Mouse (Mus musculus) midbrain, embryonic 14.5 days (tissue): ENCODE data around the gene Btbd9. TPM values are rescaled to one million over a fixed set of nuclear protein-coding genes. Genes with fewer than 3 reads are reported as not detected.

Experiments used
- ATAC-seq: fragments of 200-750 bp; cut with Nextera tagmentation; 2 replicates; pipeline ENCODE4 v1.8.0; 2017; ENCODE audit warnings: moderate number of reproducible peaks, moderate library complexity; ENCODE audit not compliant: low FRiP score, low TSS enrichment
- DNase-seq: peaks from one replicate; pipeline ENCODE4 v3.0.0-alpha.2; 2015
- H3K27ac ChIP-seq: fragments of 300-500 bp; sonication (generic); replicated peaks from 2 replicates; pipeline ENCODE4 v1.5.1; 2014; ENCODE audit warnings: mild to moderate bottlenecking, low read depth, low read length, moderate library complexity
- H3K27me3 ChIP-seq: fragments of 300-500 bp; sonication (generic); 2 replicates; pipeline ENCODE4 v1.6.1; 2014; ENCODE audit warnings: low read length, control low read depth, mixed read lengths; ENCODE audit not compliant: control insufficient read depth, insufficient read depth
- H3K36me3 ChIP-seq: fragments of 300-500 bp; sonication (generic); 2 replicates; pipeline ENCODE4 v1.6.1; 2014; ENCODE audit warnings: low read length, control low read depth; ENCODE audit not compliant: control insufficient read depth, insufficient read depth
- H3K4me1 ChIP-seq: fragments of 300-500 bp; sonication (generic); 2 replicates; pipeline ENCODE4 v1.6.1; 2014; ENCODE audit warnings: mild to moderate bottlenecking, antibody characterized with exemption, low read length, control low read depth; ENCODE audit not compliant: control insufficient read depth, insufficient read depth
- H3K4me2 ChIP-seq: fragments of 300-500 bp; sonication (generic); 2 replicates; pipeline ENCODE4 v1.6.1; 2014; ENCODE audit warnings: mild to moderate bottlenecking, low read length, moderate library complexity
- H3K4me3 ChIP-seq: fragments of 300-500 bp; sonication (generic); replicated peaks from 2 replicates; pipeline ENCODE4 v1.5.1; 2014; ENCODE audit warnings: low read depth, low read length
- H3K9ac ChIP-seq: fragments of 300-500 bp; sonication (generic); replicated peaks from 2 replicates; pipeline ENCODE4 v1.6.1; 2014; ENCODE audit warnings: mild to moderate bottlenecking, low read length, moderate library complexity
- H3K9me3 ChIP-seq: fragments of 300-500 bp; sonication (generic); 2 replicates; pipeline ENCODE4 v1.6.1; 2016; ENCODE audit warnings: low read length, control low read depth, mixed read lengths; ENCODE audit not compliant: control insufficient read depth
- WGBS: fragments of 180-500 bp; shearing (Covaris S2); extraction: QIAGEN DNeasy Blood & Tissue Kit; methylation state at CpG from one replicate; pipeline ENCODE4 v1.1.7; 2014; 5-methylcytosine and 5-hydroxymethylcytosine counted together
- polyA plus RNA-seq: library from polyadenylated mRNA; unstranded; fragments of >200 nt; fragmentation: Nextera tagmentation; extraction: Ambion mirVana; gene quantifications from 2 replicates; pipeline ENCODE4 v1.2.1, GENCODE M21; 2014

Btbd9 gene
- polyA plus RNA-seq, 1 experiment from 2014 or later, result 140 TPM

DNA sequence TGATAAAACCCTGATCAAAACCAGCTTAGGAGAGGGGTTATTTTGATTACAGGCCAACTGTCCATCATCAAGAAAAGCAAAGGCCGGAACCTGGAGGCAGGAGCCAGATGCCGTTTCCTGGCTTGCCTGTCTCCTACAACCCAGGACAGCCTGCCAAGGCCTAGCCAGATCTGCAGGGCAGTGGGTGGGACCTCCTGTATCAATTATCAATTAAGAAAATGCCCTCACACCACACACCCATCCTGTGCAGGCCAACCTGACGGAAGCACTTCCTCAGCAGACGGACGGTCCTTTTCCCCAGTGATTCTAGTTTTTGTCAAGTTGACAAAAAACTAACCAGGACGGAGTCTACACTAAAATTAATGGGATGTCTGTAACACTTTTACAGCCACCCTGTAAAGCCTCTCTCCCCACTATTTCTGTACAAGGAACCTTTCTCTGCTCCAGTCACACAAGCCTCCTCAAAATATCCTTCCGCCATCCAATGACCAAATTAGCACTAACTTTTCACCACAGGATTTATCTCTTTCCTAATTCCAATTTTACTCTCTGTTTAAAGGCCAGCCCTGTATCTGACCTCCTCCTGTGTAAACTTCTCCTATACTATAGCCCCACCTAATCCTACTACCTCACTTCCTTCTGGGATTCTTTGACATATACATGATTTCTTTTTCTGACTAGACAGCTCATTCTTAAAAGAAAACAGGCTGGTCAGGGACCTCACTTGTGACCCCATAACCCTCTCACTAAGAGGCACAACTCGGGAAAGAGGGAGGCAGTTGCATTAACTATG is 2.1 kb downstream of the Btbd9 start:
- Histone ChIP-seq H3K27ac (no peak overlapping the region), H3K36me3 (no peaks in the 10 kb centered on the region), H3K4me2 (peak overlapping the region; percentile 82; the same call in 1 of the 2 replicates), H3K27me3 (no peaks in the 10 kb centered on the region), H3K4me3 (peak overlapping the region; percentile 68; the same call in 1 of the 2 replicates), H3K4me1 (peaks cover 18% of the 10 kb centered on the region), H3K9me3 (no peaks in the 10 kb centered on the region), H3K9ac (no peak overlapping the region)
- no peak for DNase-seq
- ATAC-seq, result no peak
- WGBS, result 85% methylated on average over 8 of the region's 8 CpGs

GRCm38 (mm10) chr17:30570971-30571370 is 5.3 kb downstream of the Btbd9 start:
- Histone ChIP-seq H3K9ac (no peak overlapping the region), H3K4me3 (no peak overlapping the region), H3K27ac (no peak overlapping the region), H3K27me3 (no peaks in the 10 kb centered on the region), H3K4me1 (peaks cover 6% of the 10 kb centered on the region), H3K9me3 (no peaks in the 10 kb centered on the region), H3K36me3 (no peaks in the 10 kb centered on the region), H3K4me2 (no peak overlapping the region)
- DNase-seq, result no peak
- WGBS, result 62% methylated on average over 3 of the region's 3 CpGs
- ATAC-seq, result no peak

- DNase-seq (no peak), ATAC-seq (no peak)
- Histone ChIP-seq H3K4me2 (no peak overlapping the region), H3K27me3 (no peaks in the 10 kb centered on the region), H3K9me3 (no peaks in the 10 kb centered on the region), H3K4me1 (peaks cover 6% of the 10 kb centered on the region), H3K36me3 (no peaks in the 10 kb centered on the region), H3K27ac (no peak overlapping the region), H3K9ac (no peak overlapping the region), H3K4me3 (no peak overlapping the region)
- 76% methylated on average over 8 of the region's 8 CpGs for WGBS
These were observed 6.1 kb downstream of the Btbd9 start for GRCm38 (mm10) chr17:30570173-30570572.

- no peaks in the 10 kb centered on the region for H3K9me3 ChIP-seq
- DNase-seq (no peak), ATAC-seq (no peak)
- H3K36me3 ChIP-seq, result no peaks in the 10 kb centered on the region
- H3K27ac ChIP-seq, result no peak overlapping the region
- no peak overlapping the region for H3K4me3 ChIP-seq
- H3K9ac ChIP-seq, result no peak overlapping the region
- no peak overlapping the region for H3K4me2 ChIP-seq
- no peaks in the 10 kb centered on the region for H3K4me1 ChIP-seq
- no peaks in the 10 kb centered on the region for H3K27me3 ChIP-seq
These were observed 7.8 kb downstream of the Btbd9 start for GRCm38 (mm10) chr17:30568473-30568872.

DNA sequence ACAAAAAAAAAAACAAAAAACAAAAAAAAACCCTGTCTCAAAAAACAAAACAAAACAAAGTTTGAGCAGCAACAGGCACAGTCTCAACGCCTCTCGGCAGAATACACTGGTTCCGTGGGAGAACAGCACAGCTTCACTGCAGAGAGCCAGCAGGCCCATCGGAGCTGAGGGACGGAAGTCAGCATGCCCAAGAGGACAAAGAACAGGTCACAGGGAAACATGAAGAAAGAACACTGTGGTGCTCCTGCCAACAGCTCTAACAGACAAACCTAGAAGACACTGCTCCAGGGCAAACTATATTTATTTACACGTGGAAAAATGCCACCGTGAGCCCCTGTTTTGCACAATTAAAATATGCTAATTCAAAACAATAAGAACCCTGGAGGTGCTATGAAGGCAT is 11.3 kb downstream of the Btbd9 start:
- H3K4me1 ChIP-seq, result no peaks in the 10 kb centered on the region
- H3K36me3 ChIP-seq, result no peaks in the 10 kb centered on the region
- H3K4me3 ChIP-seq, result no peak overlapping the region
- no peak overlapping the region for H3K9ac ChIP-seq
- no peaks in the 10 kb centered on the region for H3K9me3 ChIP-seq
- H3K27ac ChIP-seq, result no peak overlapping the region
- DNase-seq (no peak), ATAC-seq (no peak)
- H3K4me2 ChIP-seq, result no peak overlapping the region
- 84% methylated on average over 7 of the region's 7 CpGs for WGBS
- H3K27me3 ChIP-seq, result no peaks in the 10 kb centered on the region

DNA sequence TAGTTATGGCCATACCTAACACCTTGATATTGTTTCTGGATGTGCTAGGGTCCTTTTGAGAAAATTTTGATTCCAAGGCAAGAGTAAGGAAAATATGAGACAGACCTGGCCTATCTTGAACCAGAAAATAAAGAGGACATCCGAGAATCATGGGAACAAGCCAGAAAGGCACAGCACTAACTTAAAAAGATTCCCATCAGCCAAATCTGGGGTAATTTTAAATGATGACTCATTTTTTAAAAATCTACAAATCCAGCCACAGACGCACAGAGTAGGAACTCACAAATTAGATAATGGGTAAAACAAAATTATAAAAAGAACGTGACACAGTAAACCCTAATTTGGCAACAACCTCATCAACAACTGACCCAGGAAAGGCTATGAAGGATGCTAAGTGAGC is 11.9 kb downstream of the Btbd9 start:
- Histone ChIP-seq H3K4me3 (no peak overlapping the region), H3K27ac (no peak overlapping the region), H3K9me3 (no peaks in the 10 kb centered on the region), H3K27me3 (no peaks in the 10 kb centered on the region), H3K36me3 (no peaks in the 10 kb centered on the region), H3K9ac (no peak overlapping the region), H3K4me2 (no peak overlapping the region), H3K4me1 (no peaks in the 10 kb centered on the region)
- no peak for DNase-seq
- 95% methylated on average over 3 of the region's 3 CpGs for WGBS
- no peak for ATAC-seq

- no peak for ATAC-seq
These were observed 12.7 kb downstream of the Btbd9 start for GRCm38 (mm10) chr17:30563484-30564075.

GRCm38 (mm10) chr17:30562770-30563169 is 13.5 kb downstream of the Btbd9 start:
- DNase-seq, result no peak
- no peak for ATAC-seq
- Histone ChIP-seq H3K36me3 (no peaks in the 10 kb centered on the region), H3K4me2 (no peak overlapping the region), H3K9me3 (no peaks in the 10 kb centered on the region), H3K4me1 (no peaks in the 10 kb centered on the region), H3K27ac (no peak overlapping the region), H3K27me3 (no peaks in the 10 kb centered on the region), H3K4me3 (no peak overlapping the region), H3K9ac (no peak overlapping the region)
- 93% methylated on average over 2 of the region's 2 CpGs for WGBS

More at GRCm38 (mm10) chr17:30563484-30564075, 12.7 kb downstream of the Btbd9 start:
- 79% methylated on average over 6 of the region's 6 CpGs for WGBS
- Histone ChIP-seq H3K9me3 (no peaks in the 10 kb centered on the region), H3K9ac (no peak overlapping the region), H3K27me3 (no peaks in the 10 kb centered on the region), H3K27ac (no peak overlapping the region), H3K4me2 (no peak overlapping the region), H3K4me1 (no peaks in the 10 kb centered on the region), H3K4me3 (no peak overlapping the region), H3K36me3 (no peaks in the 10 kb centered on the region)
- no peak for DNase-seq

DNA sequence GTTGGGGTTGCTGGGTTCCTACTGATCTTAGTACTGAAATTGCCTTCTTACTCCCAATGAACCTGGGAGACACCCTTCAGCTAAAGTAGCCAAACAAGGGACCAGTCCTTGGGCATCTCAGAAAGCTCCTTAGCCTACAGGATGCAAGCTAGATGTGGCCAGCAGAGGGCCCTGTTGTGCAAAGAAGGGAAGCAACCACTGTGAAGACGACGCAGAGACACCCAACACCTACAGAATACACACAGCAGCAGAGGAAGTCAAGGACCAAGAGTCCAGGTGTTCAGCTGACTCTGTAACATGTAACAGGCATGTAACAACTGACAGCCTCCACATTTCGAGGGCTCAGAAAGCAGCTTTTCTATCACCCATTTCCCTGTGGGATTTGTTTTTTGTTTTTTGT is 16.8 kb downstream of the Btbd9 start:
- no peaks in the 10 kb centered on the region for H3K4me1 ChIP-seq
- H3K4me2 ChIP-seq, result no peak overlapping the region
- H3K4me3 ChIP-seq, result no peak overlapping the region
- H3K9ac ChIP-seq, result no peak overlapping the region
- H3K36me3 ChIP-seq, result no peaks in the 10 kb centered on the region
- no peaks in the 10 kb centered on the region for H3K9me3 ChIP-seq
- WGBS, result 52% methylated on average over 3 of the region's 3 CpGs
- no peak for ATAC-seq
- H3K27me3 ChIP-seq, result no peaks in the 10 kb centered on the region
- no peak overlapping the region for H3K27ac ChIP-seq
- DNase-seq, result peak; percentile 43
